ENCODE assay signal across 6 mouse cellular contexts in genomic region chr11:95406398-95406797, GRCm38 (mm10). TPM values are rescaled to one million over a fixed set of nuclear protein-coding genes. Genes with fewer than 3 reads are reported as not detected.
DNase-seq lines count a peak whose midpoint lies in the region; ATAC-seq and TF ChIP-seq lines count a peak whose summit lies in the region.
"Not testable (repeated sequence)": the region's sequence is repeated elsewhere in the genome, so short reads cannot be mapped to it uniquely, and the experiment has no call there.

No protein-coding gene starts in this region.

- H3K4me2 ChIP-seq in CH12.LX (ENCODE audit: insufficient read depth, low read depth, poor library complexity, severe bottlenecking); intestine, embryonic 14.5 days (ENCODE audit: low read length): not testable (repeated sequence)

- not testable (repeated sequence) for DNase-seq in CH12.LX (ENCODE audit: extremely low read depth); MEL (ENCODE audit: low read depth, low spot score); gastrocnemius, adult 2 months
- peak; percentile 14 for DNase-seq in cerebellum, adult 9-11 months
- DNase-seq in intestine, embryonic 14.5 days (ENCODE audit: low spot score), result peak; percentile 24

- H3K27me3 ChIP-seq in CH12.LX (replicated peaks) (peaks cover 40% of the 10 kb centered on the region), MEL (ENCODE audit: control insufficient read depth in 1 of 2, insufficient read depth in 2 of 2, low read length in 2 of 2) (peaks cover 15 to 20% of the 10 kb centered on the region in 2 experiments)
- H3K27me3 ChIP-seq in intestine, embryonic 14.5 days (replicated peaks; ENCODE audit: control insufficient read depth, insufficient read depth, low read length); testis, adult 2 months (ENCODE audit: control insufficient read depth, insufficient read depth, low read length): not testable (repeated sequence)

- H3K4me1 ChIP-seq in CH12.LX (ENCODE audit: control insufficient read depth in 1 of 2, insufficient read depth in 2 of 2); MEL (ENCODE audit: control insufficient read depth in 1 of 2, insufficient read depth in 2 of 2, low read length in 2 of 2); intestine, embryonic 14.5 days (replicated peaks; ENCODE audit: control insufficient read depth, insufficient read depth, low read length); testis, adult 2 months (ENCODE audit: control insufficient read depth, insufficient read depth, low read length): not testable (repeated sequence)

- TF ChIP-seq POLR2A in CH12.LX (IDR thresholded peaks at IDR 0.05; ENCODE audit: low read depth, low read length); MEL (IDR thresholded peaks at IDR 0.05; ENCODE audit: control insufficient read depth in 1 of 2, insufficient read depth in 1 of 2, low read depth in 1 of 2, low read length in 2 of 2, poor library complexity in 1 of 2); testis, adult 2 months (IDR thresholded peaks at IDR 0.05; ENCODE audit: control insufficient read depth, low read depth, low read length): not testable (repeated sequence)

- in situ Hi-C loops in CH12.LX (cut with MboI; ENCODE audit: low pct_ligation_motif_present, low pct_unique_long_range_greater_than_20kb, low sequenced_read_pairs), result not testable (repeated sequence)

- not testable (repeated sequence) for H3K9me3 ChIP-seq in CH12.LX (replicated peaks; ENCODE audit: low read length); MEL (replicated peaks; ENCODE audit: insufficient read depth, low read length); intestine, embryonic 14.5 days (ENCODE audit: control insufficient read depth, low read length)

- not testable (repeated sequence) for ATAC-seq in intestine, embryonic 14.5 days (replicated peaks; ENCODE audit: low FRiP score, low TSS enrichment, low read depth)

- TF ChIP-seq CTCF in CH12.LX (conservative IDR thresholded peaks at IDR 0.05 in 1 of 2, IDR thresholded peaks at IDR 0.05 in 1 of 2; ENCODE audit: low read depth in 2 of 2, low read length in 2 of 2); MEL (IDR thresholded peaks at IDR 0.05 in 2 of 3, conservative IDR thresholded peaks at IDR 0.05 in 1 of 3; ENCODE audit: control insufficient read depth in 1 of 3, insufficient read depth in 1 of 3, low read depth in 2 of 3, low read length in 3 of 3, poor library complexity in 1 of 3, severe bottlenecking in 1 of 3); gastrocnemius, adult 2 months (IDR thresholded peaks at IDR 0.05); testis, adult 2 months (IDR thresholded peaks at IDR 0.05; ENCODE audit: control insufficient read depth, insufficient read depth, insufficient replicate concordance, low read depth, low read length): not testable (repeated sequence)

- WGBS in intestine, embryonic 14.5 days, result 93% methylated on average over 5 of the region's 5 CpGs

- not testable (repeated sequence) for H3K36me3 ChIP-seq in CH12.LX (replicated peaks in 1 of 2; ENCODE audit: control insufficient read depth in 1 of 2, insufficient read depth in 1 of 2, low read length in 1 of 2); MEL (ENCODE audit: control insufficient read depth in 1 of 2, insufficient read depth in 2 of 2, low read length in 2 of 2); intestine, embryonic 14.5 days (ENCODE audit: control insufficient read depth, insufficient read depth, low read length); testis, adult 2 months (ENCODE audit: control insufficient read depth, insufficient read depth, low read length)

- not testable (repeated sequence) for H3K27ac ChIP-seq in CH12.LX (ENCODE audit: insufficient read depth, low read depth); MEL (ENCODE audit: control insufficient read depth, low read depth, low read length); intestine, embryonic 14.5 days (ENCODE audit: low read depth)
- H3K27ac ChIP-seq in gastrocnemius, adult 2 months, result peak overlapping the region; percentile 72
- H3K27ac ChIP-seq in testis, adult 2 months (ENCODE audit: control insufficient read depth, insufficient read depth, low read depth, low read length), result 0 out of 2 replicates have a peak overlapping the region, but pooled peaks have one; percentile 6

- TF ChIP-seq RAD21 in CH12.LX (IDR thresholded peaks at IDR 0.05; ENCODE audit: low read depth, low read length); MEL (IDR thresholded peaks at IDR 0.05; ENCODE audit: low read depth, low read length): not testable (repeated sequence)

- TF ChIP-seq EP300 in CH12.LX (IDR thresholded peaks at IDR 0.05; ENCODE audit: low read length); MEL (IDR thresholded peaks at IDR 0.05; ENCODE audit: low read depth in 1 of 2, low read length in 2 of 2): not testable (repeated sequence)

- dilution Hi-C loops in CH12.LX (cut with MboI; ENCODE audit: extremely low pct_ligation_motif_present, extremely low pct_unique_long_range_greater_than_20kb, low sequenced_read_pairs), result not testable (repeated sequence)

- H3K79me2 ChIP-seq in CH12.LX (replicated peaks; ENCODE audit: control insufficient read depth, extremely low read depth, insufficient read depth, poor library complexity, severe bottlenecking); MEL (ENCODE audit: control insufficient read depth, insufficient read depth, low read length, poor library complexity): not testable (repeated sequence)

- H3K4me3 ChIP-seq in CH12.LX (replicated peaks in 1 of 3; ENCODE audit: low read depth in 2 of 3, low read length in 2 of 3, poor library complexity in 1 of 3); MEL (ENCODE audit: control insufficient read depth in 1 of 2, insufficient read depth in 1 of 2, low read depth in 2 of 2, low read length in 2 of 2); intestine, embryonic 14.5 days (ENCODE audit: low read depth, low read length); testis, adult 2 months (ENCODE audit: control insufficient read depth, low read depth, low read length): not testable (repeated sequence)
- H3K4me3 ChIP-seq in gastrocnemius, adult 2 months, result peak overlapping the region; percentile 39; the same call in 1 of the 2 replicates

- not testable (repeated sequence) for H3K9ac ChIP-seq in CH12.LX (ENCODE audit: insufficient read depth, low read depth); MEL (ENCODE audit: control insufficient read depth, low read depth, low read length, poor library complexity, severe bottlenecking); intestine, embryonic 14.5 days (ENCODE audit: low read length)

- intact Hi-C loops in gastrocnemius, adult 2 months (cut with DNase I), result not testable (repeated sequence)

TF ChIP-seq in CH12.LX, 34 proteins besides CTCF, POLR2A, EP300 and RAD21:
- TF ChIP-seq ZNF384 (IDR thresholded peaks at IDR 0.05; ENCODE audit: low read depth, low read length), result peak; percentile 60

TF ChIP-seq in MEL, 35 proteins besides CTCF, POLR2A, EP300 and RAD21:
- TF ChIP-seq ZNF384 (IDR thresholded peaks at IDR 0.05; ENCODE audit: low read depth, low read length), result peak; percentile 82

RNA-seq across cellular contexts. Expression of gene Spop, which starts 7.5 kb away (rescaled TPM):
- total RNA-seq in CH12.LX (2012; rRNA removed) (42.7 and 45.7 TPM in 2 replicates), CH12.LX (2014; rRNA removed) (51.9 and 60.6 TPM in 2 replicates), MEL (2012; rRNA removed) (41.5 and 45.7 TPM in 2 replicates)
- polyA plus RNA-seq in CH12.LX (2012; ENCODE audit: insufficient read length, low read depth) (91.8 and 103 TPM in 2 replicates), MEL (2012; ENCODE audit: insufficient read depth in 1 of 2, insufficient read length in 2 of 2, low read depth in 1 of 2, low replicate concordance in 2 of 2, missing spikeins in 1 of 2) (10 to 100 TPM in 1 of 2 experiments, not detected in 1; 84.0 TPM)
- 100 to 1,000 TPM; 190 to 208 TPM for total RNA-seq in gastrocnemius, adult 2 months (2021)
- 95.5 and 105 TPM in 2 replicates for polyA plus RNA-seq in intestine, embryonic 14.5 days (2014; fragmentation: Nextera tagmentation; extraction: Ambion mirVana)
- polyA plus RNA-seq in testis, adult 2 months (2012; rRNA removed), result 17.9 and 19.6 TPM in 2 replicates

RNA-seq across cellular contexts. Expression of gene Slc35b1, which starts 21.9 kb away (rescaled TPM):
- 47.0 and 74.9 TPM in 2 replicates for total RNA-seq in CH12.LX (2012; rRNA removed)
- total RNA-seq in CH12.LX (2014; rRNA removed), result 75.1 and 76.4 TPM in 2 replicates
- polyA plus RNA-seq in CH12.LX (2012; ENCODE audit: insufficient read length, low read depth), result 119 and 125 TPM in 2 replicates
- total RNA-seq in MEL (2012; rRNA removed), result 51.8 and 59.1 TPM in 2 replicates
- 10 to 100 TPM in 1 of 2 experiments, not detected in 1; 82.4 TPM for polyA plus RNA-seq in MEL (2012; ENCODE audit: insufficient read depth in 1 of 2, insufficient read length in 2 of 2, low read depth in 1 of 2, low replicate concordance in 2 of 2, missing spikeins in 1 of 2)
- total RNA-seq in gastrocnemius, adult 2 months (2021), result 10 to 100 TPM; 42.4 to 49.5 TPM
- 85.2 and 90.5 TPM in 2 replicates for polyA plus RNA-seq in intestine, embryonic 14.5 days (2014; fragmentation: Nextera tagmentation; extraction: Ambion mirVana)
- 45.4 and 48.5 TPM in 2 replicates for polyA plus RNA-seq in testis, adult 2 months (2012; rRNA removed)
